Mouse (Mus musculus) retina, postnatal 1 day (tissue): ENCODE measurements around the gene Bglap2.
A peak's percentile ranks its signal among the peaks of the same experiment; 100 is the strongest.
"Not testable (repeated sequence)": the region's sequence is repeated elsewhere in the genome, so short reads cannot be mapped to it uniquely, and the experiment has no call there.

ENCODE experiments used
- DNase-seq: peaks from one replicate; pipeline ENCODE4 v3.0.0-alpha.2; 2012

Bglap2 gene

DNA sequence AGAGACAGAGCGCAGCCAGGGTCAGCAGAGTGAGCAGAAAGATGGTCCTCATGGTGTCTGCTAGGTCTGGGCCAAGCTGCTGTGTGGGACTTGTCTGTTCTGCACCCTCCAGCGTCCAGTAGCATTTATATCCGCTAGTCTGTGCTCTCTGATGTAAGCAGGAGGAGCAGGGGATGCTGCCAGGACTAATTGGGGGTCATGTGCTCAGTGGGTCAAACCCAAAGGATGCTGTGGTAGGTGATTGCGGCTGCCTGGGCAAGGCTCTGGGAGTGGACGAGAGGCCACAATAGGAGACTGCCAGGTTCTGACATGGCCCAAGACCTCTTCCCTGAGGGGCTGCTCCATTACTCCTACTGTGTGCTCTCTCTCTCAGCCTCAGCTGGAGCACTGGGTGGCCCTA lies 5.9 kb upstream of the Bglap2 start, which contains the start of gene Bglap:
Gene Bglap (minus strand): TSS at position 101 of the 400 bp plus-strand sequence.
- no peak for DNase-seq

DNA sequence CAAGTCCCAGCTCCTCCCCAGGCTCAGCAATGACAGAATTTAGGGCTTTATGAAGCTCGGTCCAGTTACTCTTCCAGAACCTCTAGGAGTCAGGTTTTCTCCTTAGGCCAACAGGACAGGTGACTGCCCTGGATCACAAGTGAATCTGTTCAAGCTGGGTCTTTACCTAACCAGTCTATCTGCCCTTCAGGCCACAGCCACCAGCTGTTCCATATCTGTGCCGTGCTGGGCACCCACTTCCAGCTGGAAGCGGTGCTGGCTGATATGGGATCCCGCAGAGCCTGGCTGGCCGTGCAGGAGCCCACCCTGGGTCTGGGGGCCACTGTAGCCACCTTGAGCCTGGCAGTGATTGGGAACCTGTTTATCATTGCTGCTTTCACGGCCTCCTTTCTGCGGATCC lies 3.9 kb upstream of the Bglap2 start:
- DNase-seq = not testable (repeated sequence)

DNA sequence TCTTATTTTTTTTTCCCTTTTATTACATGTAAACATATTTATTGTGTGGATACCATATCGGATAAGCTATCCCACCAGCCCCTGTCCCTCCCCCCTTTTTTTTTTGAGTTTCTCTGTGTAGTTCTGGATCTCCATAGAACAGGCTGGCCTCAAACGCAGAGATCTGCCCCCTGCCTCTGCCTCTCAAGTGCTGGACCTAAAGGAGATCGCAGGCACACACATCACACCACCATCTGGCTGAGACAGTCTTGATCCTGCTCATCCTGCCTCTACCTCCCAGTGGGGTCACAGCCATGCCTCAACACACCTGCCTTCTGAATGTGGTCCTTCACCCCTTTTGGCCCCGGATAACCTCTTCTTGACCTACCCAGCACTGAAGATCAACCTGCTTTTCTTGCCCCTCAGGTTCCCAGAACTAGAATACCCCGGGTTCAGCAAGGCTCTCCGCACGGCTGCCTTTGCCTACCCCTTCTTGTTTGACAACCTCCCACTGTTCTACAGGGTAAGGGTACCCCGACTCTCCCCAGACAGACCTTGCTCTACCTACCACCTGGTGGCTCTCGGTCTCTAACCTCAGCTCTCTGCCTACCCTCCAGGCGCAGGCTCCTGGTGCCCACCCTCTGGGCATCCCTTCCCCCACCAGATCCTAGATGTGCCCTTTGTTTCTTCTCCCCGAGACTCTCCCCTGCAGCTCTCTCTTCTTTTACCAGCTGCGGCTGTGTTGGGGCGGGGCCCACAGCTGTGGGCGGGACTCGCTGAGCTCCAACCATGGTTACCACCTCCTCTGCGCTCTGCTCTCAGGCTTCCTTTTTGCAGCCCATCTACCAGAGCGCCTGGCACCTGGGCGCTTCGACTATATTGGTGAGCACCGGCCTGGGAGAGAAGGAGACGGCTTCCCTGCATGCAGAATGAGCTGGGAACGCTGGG lies 3.2 kb upstream of the Bglap2 start:
- peak; percentile 84 for DNase-seq

DNA sequence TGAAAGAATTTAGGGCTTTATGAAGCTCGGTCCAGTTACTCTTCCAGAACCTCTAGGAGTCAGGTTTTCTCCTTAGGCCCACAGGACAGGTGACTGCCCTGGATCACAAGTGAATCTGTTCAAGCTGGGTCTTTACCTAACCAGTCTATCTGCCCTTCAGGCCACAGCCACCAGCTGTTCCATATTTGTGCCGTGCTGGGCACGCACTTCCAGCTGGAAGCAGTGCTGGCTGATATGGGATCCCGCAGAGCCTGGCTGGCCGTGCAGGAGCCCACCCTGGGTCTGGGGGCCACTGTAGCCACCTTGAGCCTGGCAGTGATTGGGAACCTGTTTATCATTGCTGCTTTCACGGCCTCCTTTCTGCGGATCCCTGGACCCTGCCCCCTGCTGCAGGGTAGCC lies 1.9 kb downstream of the Bglap2 start:
- DNase-seq = not testable (repeated sequence)

GRCm38 (mm10) chr3:88375750-88376626 lies 2.5 kb downstream of the Bglap2 start:
- DNase-seq = peak; percentile 69

DNA sequence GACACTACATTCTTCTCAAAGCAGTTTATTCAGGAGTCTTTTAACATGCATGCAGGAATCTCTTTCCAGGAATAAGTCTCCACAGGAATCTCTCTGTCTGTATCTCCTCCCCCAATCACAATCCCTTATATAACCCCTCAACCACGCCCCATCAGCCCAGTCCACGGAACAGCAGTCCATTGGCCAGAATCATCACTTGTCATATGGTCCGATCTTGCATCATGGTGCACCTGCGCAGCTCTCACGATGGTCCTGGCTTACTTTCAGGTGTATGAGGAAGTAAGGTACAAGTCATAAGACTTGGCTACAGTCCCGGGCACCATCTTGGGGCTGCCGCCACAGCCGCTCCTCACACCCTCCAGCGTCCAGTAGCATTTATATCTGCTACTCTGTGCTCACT lies 5.9 kb downstream of the Bglap2 start, which contains the start of gene Bglap3:
Gene Bglap3 (minus strand): TSS at position 101 of the 400 bp plus-strand sequence.
- DNase-seq = not testable (repeated sequence)

DNA sequence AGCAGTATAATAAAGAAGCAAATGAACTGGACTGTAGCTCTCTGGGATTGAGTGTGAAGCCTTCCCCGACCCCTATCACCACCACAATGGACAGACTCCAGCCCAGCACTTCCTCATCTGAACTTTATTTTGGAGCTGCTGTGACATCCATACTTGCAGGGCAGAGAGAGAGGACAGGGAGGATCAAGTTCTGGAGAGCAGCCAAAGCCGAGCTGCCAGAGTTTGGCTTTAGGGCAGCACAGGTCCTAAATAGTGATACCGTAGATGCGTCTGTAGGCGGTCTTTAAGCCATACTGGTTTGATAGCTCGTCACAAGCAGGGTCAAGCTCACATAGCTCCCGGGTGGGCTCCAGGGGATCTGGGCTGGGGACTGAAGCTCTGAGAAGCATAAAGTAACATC lies 10.0 kb downstream of the Bglap2 start:
- not testable (repeated sequence) for DNase-seq

DNA sequence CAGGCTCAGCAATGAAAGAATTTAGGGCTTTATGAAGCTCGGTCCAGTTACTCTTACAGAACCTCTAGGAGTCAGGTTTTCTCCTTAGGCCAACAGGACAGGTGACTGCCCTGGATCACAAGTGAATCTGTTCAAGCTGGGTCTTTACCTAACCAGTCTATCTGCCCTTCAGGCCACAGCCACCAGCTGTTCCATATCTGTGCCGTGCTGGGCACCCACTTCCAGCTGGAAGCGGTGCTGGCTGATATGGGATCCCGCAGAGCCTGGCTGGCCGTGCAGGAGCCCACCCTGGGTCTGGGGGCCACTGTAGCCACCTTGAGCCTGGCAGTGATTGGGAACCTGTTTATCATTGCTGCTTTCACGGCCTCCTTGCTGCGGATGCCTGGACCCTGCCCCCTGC lies 11.0 kb downstream of the Bglap2 start:
- not testable (repeated sequence) for DNase-seq

DNA sequence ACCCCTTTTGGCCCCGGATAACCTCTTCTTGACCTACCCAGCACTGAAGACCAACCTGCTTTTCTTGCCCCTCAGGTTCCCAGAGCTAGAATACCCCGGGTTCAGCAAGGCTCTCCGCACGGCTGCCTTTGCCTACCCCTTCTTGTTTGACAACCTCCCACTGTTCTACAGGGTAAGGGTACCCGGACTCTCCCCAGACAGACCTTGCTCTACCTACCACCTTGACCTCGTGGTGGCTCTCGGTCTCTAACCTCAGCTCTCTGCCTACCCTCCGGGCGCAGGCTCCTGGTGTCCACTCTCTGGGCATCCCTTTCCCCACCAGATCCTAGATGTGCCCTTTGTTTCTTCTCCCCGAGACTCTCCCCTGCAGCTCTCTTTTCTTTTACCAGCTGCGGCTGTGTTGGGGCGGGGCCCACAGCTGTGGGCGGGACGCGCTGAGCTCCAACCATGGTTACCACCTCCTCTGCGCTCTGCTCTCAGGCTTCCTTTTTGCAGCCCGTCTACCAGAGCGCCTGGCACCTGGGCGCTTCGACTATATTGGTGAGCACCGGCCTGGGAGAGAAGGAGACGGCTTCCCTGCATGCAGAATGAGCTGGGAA lies 11.6 kb downstream of the Bglap2 start:
- DNase-seq = peak; percentile 55

- DNase-seq = no peak
Observed at GRCm38 (mm10) chr3:88365705-88366361, 12.7 kb downstream of the Bglap2 start.

GRCm38 (mm10) chr3:88364337-88364736 lies 14.2 kb downstream of the Bglap2 start, which contains the start of gene Paqr6:
Paqr6 (plus strand) TSS chr3:88364584.
- DNase-seq = peak; percentile 55

DNA sequence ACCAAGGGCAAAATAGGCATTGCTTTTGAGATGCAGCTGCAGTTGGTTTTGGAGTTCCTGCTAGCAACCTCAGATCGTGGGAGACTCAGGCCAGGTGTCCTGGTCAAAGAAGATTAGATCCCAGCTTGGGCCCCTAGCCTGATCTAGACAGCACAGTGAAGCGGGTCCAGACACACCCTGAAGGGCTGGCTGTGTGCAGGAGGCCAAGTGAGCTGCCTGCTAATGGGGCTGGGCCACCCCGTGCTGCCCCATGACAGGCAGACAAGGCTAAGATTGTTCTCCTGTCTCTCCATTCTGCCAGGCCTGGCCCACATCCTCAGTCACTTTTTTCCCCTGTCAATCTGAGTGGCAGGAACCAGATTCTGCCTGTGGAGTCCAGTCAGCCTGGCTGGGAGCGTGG lies 14.8 kb downstream of the Bglap2 start:
- no peak for DNase-seq

DNA sequence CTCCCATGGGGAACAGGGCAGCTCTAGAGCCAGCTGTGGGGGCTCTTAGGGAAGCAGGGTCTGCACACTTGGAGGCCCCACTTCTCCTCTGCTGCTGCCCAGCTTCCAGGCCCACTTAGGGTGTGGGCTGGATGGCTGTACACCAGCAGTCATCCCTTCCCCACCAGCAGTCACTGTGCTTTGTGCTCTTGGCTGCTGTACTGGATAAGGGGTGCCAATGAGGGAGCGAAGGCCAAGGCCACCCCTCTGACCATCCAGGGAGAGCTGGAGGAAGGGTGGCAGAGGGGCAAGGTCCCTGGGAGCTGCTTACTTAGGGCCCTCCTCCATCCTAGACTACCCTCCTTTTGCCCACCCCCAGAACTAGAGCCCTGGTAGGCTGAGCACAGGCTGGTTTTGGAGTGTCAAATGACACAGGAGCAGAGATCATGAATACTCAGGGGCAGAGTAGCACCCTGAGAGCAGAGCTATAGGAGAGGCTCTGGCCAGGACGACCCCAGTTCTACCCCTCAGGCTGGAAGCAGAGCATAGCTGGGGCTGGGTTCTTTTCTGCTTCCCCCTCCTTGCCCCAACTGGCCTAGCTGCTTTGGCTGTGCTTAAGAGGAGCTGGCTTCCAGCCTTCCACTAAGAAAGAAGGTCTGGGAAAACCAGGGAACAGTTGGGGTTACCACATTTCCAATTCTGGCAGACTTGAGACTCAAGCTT lies 16.7 kb downstream of the Bglap2 start:
- DNase-seq = no peak

DNA sequence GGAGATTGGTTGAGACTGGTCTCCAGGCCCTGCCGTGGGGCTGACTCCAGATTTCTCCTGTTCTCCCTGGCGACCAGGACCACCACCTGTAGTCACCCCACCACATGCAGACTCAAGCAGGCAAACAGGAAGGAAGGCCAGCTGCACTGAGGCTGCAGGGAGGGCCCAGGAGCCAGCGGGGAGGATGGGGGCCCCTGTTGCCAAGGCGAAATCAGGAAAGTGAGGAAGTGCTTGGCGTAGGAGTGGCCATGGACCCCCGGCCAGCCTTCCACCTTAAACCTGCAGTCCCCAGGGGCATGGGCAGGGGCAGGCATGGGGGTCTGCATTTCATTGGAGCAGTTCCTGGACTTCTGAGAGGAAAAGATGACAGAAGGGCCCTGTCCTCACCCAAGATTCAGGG lies 17.4 kb downstream of the Bglap2 start:
- DNase-seq = no peak

DNA sequence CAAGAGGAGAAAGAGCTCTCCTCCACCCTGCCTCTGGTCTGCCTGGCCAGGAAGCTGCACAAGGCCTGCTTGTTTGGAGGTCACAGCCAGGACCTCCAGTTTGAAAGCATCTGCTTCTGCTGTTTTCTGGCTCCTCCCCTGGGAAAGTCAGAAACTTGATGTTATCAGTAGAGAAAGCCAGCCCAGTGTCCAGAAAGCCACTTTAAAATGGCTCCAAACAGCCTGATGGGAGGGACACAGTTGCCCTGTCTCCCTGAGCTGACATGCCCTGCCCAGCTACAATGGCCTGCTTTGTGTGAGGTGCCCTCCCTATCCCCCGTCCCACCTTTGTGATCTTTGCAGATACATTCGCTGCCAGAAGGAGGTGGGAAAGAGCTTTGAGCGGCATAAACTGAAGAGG lies 18.5 kb downstream of the Bglap2 start:
- DNase-seq = no peak

DNA sequence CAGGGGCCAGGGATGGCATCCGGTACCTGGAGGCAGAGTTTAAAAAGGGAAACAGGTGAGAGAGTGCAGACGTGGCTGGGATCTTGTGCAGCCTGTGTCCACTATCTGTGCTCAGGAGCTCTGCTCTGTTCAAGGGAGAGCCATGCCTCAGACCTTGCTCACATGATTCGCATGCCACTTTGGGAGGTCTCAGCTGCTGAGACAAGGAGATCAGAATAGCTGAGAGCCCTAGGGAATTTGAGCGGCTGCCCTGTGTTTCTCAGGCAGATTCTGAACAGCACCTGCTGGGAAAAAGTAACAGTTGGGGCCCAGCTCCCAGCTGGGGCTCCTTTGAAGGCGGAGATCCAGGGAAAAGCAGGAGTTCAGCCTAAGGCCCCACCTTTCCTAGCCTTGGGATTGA lies 18.9 kb downstream of the Bglap2 start:
- DNase-seq = no peak

GRCm38 (mm10) chr3:88354396-88355165 lies 23.9 kb downstream of the Bglap2 start:
- no peak for DNase-seq

DNA sequence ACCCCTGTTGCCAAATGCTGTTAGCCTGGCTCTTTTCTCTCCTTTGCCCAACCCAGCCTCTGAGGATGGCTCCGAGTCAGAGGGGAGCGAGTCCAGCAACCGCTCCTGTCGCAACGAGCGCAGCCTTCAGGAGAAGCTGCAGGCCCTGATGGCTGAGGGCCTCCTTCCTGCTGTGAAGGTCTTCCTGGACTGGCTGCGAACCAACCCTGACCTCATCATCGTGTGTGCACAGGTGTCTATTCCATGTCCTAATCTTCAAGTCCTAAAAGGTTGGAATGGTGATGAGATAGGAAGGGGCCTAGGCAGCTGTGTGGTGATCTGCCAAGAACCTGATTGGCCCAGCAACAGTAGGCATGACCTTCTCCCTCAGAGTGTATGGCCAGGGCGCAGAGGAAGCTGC lies 25.6 kb downstream of the Bglap2 start:
- DNase-seq = no peak

DNA sequence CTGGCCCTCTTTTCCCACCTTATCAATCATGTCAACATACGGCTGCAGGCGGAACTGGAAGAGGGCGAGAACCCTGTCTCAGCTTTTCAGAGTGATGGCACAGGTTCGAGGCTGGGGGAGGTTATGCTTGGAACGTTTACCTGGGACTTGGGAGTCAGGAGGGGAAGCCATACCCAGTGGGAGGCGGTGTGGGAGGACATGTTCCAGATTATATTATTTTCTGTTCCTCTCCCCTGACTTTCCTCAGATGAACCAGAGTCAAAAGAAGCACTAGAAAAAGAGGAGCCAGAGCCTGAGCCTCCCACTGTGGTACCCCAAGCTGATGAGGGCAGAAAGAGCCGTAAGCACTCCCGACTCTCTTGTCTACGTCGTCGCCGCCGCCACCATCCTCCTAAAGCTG lies 27.8 kb downstream of the Bglap2 start:
- no peak for DNase-seq

GRCm38 (mm10) chr3:88339006-88339405 lies 39.5 kb downstream of the Bglap2 start:
- DNase-seq = no peak

DNA sequence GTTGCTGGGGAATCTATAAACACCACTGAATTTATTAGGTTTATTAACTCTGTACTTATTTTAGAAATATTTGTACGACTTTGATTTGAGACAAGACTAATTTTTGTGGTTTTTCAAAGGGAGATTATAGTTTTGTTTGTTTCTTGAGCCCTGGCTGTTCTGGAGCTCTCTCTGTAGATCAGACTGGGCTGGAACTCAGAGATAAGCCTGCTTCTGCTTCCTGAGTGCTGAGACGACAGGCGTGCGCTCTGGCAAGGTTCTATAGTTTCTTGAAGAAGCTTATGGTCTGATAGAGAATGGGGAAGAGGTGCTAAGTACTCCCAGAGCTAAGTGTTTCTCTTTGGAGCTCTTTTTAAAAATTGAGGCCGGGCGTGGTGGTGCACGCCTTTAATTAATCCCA lies 40.2 kb downstream of the Bglap2 start:
- no peak for DNase-seq
